Mouse (Mus musculus): ENCODE results near the gene Ube2e3.

Ube2e3 gene

DNA sequence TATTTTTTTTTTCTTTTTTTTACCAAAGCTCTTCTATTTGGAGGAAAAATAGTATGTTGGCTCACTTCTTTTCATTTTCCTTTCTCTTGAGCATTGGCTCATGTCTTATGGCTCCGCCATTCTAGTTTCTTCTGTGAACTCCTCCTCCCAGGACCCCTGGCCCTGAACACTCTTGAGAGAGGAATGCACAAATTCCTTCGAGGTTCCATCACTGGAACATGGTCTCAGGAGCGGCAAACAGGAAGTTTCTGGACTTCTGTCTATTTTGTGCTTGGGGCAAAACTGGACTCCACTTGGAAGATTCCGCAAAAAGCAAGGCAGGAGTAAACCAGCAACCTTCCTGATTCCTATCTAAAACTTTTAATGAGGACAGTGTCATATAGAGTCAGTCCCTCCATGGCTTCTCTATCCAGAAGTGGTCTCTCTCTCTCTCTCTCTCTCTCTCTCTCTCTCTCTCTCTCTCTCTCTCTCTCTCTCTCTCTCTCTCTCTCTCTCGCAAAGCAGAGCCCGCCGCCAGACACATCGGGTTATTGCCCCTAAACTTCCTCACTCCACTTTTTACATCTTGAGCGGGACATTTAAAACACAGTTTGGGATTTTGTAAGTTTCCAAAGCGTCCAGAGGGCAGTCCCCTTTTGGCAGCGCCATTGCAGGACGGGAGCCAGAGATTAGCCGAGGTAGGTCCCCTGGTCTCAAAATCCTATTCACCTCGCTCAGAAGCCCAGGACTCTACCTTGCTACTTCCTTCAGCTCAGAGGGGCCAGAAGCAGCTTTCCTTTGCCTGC lies at the start of gene Ube2e3:
TSS of gene Ube2e3 (plus strand) at position 399 of the 785 bp plus-strand sequence.
- DNase-seq: no peak

DNA sequence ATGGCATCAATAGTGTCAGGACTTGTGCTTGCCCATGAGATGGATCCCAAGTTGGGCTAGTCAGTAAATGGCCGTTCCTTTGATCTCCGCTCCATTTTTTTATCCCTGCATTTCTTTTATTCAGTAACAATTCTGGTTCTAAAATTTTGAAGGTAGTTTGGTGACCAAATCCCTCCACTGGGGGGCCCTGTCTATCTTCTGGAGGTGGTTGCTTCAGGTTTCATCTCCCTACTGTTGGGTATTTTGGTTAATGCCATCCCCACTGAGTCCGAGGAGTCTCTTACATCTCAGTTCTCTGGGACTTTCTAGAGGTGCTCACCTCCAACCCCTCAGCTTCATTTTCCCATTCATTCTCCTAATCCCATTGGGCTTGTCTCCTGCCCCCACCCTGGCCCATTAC lies 38.0 kb upstream of the Ube2e3 start:
- no peak for DNase-seq

DNA sequence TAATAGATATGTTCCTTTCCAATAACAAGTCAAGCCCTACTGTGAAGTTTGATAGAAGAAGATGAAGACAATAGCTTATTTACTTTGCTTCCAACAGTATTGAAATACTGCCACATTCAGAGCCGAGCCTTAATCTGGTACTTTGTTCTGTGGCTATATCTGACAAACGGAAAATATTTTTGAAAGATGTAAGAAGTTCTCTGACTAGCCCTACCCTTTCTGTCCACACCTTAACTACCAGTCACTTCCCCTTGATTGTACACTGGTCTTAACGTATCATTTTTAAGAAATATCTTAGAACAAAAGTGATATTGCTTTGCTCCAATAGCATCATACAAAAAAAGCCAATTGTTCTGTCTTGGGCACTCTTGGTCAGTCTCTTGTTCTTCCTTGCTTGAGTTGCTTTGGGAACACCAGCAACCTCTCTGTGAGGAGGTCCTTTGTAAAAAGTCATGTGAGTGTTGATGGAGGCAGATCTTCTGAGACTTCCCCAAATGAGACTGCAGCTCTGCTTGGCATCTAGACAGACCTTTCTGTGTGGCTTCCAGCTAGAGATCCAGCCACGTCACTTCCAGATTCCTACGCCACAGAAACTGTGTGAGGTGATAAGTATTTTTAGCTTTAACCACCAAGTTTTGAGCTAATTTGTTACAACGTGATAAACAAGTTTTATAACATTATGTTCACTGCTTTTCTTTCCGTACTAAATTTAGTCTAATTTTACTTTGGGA lies 26.3 kb upstream of the Ube2e3 start:
- no peak for DNase-seq

DNA sequence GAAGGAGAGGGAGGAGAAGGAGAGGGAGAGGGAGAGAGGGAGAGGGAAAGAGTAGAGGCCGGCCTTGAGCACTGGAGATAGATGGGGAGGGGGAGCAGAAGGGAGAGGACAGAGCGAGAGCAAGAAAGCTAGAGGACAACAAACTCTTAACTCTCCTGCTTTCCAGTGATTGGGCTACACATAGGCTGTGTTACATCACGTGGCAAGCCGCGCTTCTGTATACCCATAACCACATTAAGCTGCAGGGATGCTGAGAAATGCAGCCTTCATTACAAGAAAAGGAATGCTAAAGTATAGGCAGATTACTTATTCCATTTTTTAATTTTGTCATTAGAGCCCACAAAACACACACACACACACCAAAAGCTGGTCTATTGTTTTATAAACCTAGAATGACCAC lies 23.6 kb upstream of the Ube2e3 start:
- DNase-seq: no peak

DNA sequence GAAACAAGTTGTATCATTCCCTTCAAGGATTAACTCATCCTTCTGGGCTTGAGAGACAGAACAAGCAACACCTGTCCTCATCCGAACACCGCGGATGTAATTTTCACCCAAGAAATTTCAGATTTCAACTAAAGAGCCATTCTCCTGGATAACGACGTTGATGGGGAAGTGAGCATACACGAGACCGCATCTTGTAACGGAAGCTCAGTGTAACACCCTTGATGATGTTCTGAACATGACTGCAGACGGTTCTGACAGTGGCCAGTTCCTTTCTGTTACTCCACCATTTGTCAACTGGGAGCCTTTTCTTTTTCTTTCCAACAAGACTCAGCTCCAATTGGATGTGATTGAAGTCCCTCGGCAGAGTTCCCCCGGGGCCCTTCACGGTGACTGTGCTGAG lies 22.6 kb upstream of the Ube2e3 start:
- DNase-seq: no peak

DNA sequence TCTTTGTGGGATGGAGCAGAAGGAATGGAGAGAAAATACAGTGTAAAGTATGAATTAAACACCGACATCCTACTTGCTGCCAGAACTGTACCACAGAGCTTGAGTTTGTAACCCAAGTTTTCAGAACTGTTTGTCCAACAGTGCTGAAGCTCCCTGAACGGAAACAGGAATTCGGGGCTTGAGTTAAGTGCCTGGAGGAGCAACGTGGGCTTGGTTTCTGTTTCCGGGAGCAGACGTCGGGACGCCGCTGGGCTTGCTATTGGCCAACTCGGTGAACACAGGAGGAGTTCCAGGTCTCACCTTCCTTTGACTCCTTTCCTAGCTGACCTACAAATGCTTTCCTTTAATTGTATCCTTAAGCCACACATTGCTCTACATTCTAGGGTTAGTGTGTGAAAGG lies 22.2 kb upstream of the Ube2e3 start:
- no peak for DNase-seq

DNA sequence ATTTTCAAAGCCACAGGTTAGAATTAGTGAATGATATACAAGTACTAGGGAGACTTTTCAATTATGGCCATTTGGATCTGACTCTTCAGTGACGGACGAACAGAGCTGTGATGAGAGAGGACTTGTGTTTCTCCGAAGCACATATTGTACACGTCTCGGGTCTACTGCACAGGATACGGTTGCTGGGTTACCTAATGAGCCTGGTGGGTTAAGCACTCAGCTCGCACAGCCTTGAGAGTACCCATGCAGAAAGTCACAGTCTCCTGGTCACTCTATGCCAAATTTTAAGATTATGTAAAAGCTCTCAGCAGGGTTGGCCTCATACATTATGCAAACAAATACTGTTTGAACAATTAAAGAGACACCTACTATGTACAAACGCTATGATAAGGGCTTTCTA lies 13.6 kb upstream of the Ube2e3 start:
- no peak for DNase-seq

DNA sequence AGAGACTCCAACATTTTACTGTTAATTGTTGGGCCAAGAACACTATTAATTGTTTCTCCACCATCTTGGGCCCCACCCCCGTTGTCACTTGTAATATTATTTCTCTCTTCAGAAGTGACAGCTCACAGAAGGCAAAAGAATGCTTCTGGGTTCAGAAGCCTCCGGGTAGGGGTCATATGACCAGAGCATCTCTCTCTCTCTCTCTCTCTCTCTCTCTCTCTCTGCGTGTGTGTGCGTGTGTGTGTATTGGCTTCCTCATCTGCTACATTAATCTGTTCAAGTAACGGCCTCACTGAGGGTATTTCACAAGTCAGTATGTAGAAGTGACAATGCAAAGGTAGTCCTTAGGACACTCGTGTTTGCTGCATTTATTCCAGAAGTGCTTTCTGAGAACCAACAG lies 9.3 kb upstream of the Ube2e3 start:
- DNase-seq: no peak

DNA sequence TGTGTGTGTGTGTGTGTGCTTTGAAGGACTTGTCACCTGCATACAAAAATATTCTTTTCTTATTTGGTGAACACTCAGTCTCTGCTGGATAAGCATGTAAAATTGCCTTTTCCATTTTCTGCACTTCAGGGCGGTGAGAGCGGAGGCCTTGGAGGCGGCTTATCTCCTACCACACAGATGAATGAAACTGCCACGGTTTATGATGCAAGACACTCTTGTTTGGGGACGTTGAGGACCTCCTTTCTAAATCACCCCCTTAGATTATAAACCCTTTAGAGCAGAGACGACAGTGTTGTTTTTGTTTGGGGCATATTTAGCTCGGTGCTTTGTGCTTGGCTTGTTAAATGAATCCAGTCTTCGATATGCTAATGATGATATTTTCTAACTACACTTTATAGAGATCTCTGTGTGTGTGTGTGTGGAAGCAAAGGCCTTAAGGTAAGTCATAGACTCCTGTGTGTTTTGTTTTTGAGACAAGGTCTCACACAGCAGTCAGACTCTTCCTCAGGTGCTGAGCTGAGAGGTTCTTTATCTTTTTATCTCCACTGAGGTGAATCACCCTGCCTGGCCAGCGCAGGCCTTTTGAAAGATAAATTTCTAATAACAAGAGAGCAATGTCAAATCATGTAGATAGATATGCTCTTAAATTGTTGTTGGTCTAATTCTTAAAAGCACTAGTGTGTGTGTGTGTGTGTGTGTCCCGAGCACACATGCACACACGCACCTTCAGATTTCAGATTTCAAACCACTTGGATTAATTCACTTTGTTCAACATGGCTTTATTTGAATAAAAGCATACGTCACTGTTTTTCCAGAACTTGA lies 8.4 kb upstream of the Ube2e3 start:
- DNase-seq: no peak

DNA sequence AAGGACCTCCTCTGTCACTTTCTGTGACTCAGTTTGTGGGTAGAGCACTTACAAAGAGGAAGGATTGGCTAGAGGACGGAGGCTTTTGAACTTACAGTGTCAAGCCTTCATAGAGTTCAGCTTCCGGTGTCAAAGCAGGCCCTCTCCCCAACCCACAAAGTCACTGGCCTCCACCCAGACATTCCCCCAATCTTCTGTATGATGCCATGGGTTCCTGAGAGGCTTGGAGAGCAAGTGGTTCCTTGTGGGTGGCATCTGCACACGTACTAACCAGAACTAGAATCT lies 7.9 kb upstream of the Ube2e3 start:
- DNase-seq: no peak

DNA sequence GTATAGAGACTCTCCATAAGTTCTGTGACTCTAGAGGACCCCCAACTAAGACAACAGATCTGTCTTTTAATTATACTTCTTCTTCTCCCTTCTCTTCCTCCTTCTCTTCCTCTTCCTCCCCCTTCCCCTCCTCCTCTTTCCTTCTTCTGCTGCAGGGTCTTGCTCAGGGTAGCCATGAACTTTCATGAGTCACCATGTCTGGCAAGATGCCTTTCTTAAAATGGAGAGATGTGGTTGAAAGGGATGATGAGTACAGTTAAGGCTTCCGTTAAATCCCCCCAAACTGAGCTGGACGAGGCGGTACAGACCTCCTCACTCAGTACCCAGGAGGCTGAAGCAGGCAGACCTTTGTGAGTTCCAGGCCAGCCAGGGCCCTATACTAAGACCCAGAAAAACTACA lies 3.8 kb upstream of the Ube2e3 start:
- DNase-seq: no peak

DNA sequence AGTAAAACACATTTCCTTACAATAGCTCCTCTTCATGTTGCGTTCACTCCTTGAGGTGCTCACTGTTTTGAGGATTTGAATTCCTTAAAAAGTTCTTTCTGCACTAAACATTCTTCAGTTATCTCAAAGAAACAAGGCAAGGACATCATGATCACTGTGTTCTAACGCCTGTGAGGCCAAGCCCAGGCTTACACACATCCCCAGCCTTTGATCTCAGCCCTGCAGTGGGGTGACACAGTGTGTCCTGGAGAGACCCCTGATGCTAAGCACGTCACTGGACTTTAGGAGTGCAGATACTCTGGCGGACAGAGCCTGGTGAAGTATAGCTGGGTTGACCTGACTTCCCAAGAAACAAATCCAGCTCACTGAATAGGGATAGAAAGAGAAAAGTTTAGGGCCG lies 3.1 kb upstream of the Ube2e3 start:
- DNase-seq: no peak

DNA sequence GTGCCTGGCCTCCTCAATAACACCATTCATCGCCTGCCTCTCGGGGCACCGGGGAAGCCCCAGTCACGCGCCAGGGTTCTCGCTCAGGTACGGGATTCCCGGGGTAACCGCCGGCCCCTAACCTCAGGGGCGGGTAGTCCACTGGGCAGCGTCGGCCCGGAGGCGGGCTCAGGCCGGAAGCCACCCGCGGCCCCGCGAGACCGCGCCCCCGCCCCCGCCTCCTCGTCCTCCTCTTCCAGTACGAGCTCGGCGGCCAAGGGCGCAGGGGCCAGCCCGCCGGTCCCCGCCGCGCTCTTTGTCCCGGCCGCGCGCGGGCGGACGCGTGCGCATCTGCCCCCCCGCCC lies 559 bp downstream of the Ube2e3 start:
- peak; percentile 96 to 97 for DNase-seq

DNA sequence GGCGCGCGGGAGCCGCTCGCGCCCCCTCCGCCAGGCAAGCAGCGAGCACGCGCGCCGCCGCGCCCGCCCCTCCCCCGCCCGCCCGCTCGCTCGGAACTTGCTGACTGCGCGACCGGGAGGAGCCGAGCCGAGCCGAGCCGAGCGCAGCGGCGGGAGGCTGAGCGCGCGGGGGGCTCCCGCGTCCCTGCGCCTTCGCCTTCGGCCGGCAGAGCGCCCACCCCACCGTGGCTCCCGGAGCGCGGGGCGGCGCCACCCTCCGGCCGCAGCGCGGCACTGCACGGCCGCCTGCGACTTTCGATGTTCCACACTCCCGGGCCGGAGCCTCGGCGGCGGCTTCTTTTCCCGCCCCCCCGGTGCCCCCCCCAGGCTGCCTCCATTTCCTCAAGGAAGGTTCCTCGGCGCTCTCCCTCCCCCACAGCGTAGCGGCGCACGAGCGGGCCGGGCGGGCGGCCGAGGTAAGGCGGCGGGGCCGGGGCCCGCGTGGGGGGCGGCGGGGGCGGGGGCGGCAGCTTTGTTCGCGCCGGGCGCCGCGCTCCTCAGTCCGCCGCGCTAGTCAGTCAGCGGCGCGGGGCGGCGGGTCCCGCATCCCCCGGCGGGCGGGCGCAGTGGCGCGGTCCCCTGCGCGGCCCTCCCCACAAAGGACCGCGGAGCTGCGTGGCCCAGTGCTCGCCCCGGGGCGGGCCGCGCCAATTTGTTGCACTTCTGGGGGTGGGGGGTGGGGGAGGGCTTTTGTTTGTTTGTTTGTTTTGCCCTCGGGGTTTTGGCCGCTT lies 1.2 kb downstream of the Ube2e3 start:
- peak; percentile 84 to 86 for DNase-seq

DNA sequence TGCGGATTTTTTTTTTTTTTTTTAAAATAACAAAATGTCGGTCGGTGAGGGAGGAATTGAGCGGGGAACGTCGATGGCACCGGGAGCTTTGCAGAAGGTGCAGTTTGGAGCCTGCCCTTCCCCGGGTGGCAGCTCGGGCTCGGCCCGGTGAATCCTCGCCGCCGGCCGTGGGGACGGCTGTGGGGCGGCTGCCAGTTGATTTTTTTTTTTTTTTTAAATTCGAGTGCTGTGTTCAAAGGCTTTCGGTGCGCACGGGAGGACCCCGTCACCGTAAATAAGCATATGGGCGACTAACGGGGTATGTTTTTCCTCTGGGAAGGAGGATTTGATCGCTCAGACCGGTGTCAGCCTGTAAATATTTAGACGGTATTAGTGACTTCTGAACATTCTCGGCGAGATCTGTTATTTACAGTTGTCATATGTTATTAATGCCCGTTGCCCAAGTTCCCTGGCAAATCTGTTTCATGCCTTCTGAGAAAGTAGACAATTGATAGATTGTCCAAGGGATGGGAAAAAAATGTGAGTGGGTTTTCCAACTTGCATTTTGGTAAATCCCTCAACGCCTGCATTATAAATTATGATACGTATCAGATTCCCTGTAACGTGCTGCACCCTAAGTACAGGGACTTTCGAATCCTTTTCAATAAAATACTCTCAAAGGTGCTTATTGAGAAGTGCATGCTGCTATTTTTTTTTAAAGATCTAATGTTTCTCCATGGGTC lies 2.0 kb downstream of the Ube2e3 start:
- peak; percentile 30 to 37 for DNase-seq

DNA sequence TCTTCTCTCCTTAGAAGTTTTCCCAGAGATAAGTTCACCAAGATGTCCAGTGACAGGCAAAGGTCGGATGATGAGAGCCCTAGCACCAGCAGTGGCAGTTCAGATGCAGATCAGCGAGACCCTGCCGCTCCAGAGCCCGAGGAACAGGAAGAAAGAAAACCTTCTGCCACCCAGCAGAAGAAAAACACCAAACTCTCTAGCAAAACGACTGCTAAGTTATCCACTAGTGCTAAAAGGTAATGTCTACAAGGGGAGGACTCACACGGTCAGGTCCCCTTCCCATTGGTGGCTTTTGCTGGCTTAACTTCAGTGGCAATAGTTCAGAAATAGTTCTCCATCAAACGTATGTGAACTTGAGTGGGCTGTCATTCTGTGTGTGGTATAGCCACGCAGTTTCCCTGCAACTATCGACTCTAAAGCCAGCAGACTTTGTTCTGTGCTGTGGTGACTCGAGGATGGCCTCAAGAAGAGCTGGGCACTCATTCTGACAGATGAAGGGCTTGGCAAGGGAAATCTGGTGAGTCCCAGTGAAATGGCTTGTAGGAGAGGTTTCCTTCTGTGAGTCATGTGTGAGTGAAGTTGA lies 2.6 kb downstream of the Ube2e3 start:
- DNase-seq: peak; percentile 22 to 38

DNA sequence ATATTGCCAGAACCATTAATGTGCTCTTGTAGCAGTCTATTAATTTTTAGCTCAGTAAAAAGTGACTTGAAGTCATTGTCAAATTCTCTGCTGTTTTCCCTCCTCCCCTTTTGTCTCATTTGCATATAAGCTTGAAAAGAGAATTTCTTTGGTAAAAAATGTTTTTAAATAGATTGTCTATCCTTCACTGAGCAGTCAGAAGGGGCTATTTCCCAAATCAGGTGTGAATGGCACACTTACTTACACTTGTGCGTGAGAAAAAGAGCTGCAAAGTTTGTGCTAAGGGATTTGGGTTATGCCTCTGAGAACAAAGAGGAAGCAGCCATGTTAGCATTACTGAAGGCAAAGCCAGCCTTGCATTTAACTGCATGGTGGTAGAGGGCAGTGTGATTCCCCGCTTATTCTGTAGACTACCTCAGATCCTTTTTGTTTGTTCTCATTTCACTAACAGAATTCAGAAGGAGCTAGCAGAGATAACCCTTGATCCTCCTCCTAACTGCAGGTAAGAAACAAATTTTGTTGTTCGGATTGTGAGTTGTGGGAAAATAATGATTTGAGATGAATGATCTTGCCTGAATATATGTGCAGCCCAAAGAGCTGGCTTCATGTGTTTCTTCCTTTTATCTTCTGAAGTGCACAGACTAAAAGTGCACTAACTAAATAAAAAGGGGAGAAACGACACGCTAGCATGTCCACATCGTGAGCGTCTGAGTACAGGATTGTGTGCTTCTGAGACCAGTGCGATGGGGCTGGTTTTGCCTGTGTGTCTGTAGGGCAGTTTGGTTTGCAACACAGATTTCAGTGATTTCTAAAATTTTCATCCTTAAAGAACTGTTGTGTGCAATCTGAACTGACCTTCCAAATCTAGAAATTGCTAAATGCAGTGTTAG lies 4.3 kb downstream of the Ube2e3 start:
- peak; percentile 57 to 60 for DNase-seq

DNA sequence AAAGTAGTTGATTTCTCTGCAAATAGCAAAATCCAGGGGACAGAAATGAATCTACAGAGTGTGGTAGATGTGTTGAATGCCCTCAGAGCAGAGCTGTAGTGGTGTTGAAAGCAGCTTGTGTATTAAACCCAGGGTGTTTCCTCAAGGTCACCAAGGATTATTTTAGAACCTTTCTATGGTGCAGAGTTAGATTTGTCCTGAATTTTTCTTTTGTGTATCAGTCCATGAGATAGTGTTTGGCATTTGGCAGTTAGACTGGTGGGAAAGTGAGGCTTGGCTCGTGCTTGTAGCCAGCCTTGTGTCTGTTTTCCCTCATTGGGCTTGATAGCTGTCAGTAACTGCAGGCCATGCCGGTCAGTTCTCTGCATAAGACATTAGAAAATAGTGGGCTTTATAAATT lies 6.0 kb downstream of the Ube2e3 start:
- no peak for DNase-seq

DNA sequence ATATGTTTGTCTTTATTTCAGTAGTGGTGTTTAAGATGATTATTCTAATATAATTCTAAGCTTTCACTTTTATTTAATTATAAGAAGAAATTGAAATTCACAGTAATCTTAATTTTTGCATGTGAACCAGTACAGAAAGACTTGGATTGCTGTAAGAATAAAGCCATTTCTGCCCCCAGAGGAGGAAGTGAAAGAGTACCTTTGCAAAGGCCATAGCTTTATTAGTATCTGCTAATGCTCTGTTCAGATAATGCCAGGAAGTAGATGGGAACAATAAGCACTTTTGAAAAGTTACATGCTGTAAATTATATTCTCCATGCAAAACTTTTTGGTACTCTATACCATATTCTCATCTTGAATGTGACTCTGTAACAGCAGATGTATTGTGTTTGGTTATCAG lies 8.1 kb downstream of the Ube2e3 start:
- no peak for DNase-seq

DNA sequence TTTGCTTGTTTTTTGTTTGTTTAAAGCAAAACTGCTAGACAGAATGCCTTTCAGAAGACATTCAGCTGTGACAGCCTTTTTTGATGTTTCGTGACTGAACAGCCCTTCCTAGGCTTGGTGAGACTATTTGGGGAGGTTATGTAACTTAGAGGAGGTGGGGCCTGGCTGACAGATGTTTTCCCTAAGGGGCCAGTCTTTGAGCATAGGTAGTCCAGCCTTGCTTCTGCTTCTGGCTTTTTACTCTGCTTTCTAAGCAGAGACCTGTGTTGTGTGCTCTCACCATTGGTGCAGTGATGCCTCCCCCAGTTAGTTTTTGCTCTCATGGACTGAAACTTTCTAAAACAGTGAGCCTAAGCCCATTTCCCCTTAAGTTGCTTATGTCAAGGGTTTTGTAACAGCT lies 14.1 kb downstream of the Ube2e3 start:
- DNase-seq: peak in 1 of 2 experiments; percentile 9

Data from B cell, adult 2 months (primary cell).